Mouse (Mus musculus): Measurements from ENCODE around the gene Tnnt3. TPM values are rescaled to one million over a fixed set of nuclear protein-coding genes. Genes with fewer than 3 reads are reported as not detected.

Tnnt3 gene
- total and polyA plus RNA-seq, 3 experiments = 3.1 to 13.3 (median 4.1) TPM

DNA sequence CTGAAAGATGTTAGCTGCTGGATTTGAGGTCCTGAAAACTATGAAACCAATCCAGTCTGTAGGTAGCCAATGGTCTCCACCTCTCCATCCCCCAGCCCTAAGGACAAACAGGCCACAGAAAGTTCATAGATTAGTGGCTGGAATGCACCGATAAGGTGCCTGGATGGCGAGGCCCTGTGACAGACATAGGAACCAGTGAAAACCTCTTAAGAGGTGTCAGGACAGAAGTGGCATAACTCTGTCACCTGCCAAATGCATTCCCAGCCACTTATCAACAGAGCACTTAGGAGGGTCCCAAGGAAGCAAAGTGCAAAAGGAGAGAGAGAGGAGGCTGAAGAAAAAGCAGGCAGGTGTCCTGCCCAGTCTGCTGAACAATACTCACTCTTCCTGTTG lies 39.3 kb upstream of the Tnnt3 start:
- H3K79me2 ChIP-seq (replicated peaks; ENCODE audit: control insufficient read depth, extremely low read depth, insufficient read depth, poor library complexity, severe bottlenecking) = peaks cover 30% of the 10 kb centered on the region
- H3K9ac ChIP-seq (ENCODE audit: insufficient read depth, low read depth) = no peak overlapping the region
- H3K27ac ChIP-seq (ENCODE audit: insufficient read depth, low read depth) = peak overlapping the region; percentile 70
- H3K4me1 ChIP-seq (ENCODE audit: control insufficient read depth in 1 of 2, insufficient read depth in 2 of 2) = peaks cover 42 to 65% of the 10 kb centered on the region in 2 experiments
- in situ Hi-C loops (cut with MboI; ENCODE audit: low pct_ligation_motif_present, low pct_unique_long_range_greater_than_20kb, low sequenced_read_pairs) (loop anchor here (25.0 kb wide), 1 partner anchor 553 kb away; the partner anchor contains the start of gene Tspan32), dilution Hi-C loops (cut with MboI; ENCODE audit: extremely low pct_ligation_motif_present, extremely low pct_unique_long_range_greater_than_20kb, low sequenced_read_pairs) (no loop called here)
- H3K36me3 ChIP-seq (replicated peaks in 1 of 2; ENCODE audit: control insufficient read depth in 1 of 2, insufficient read depth in 1 of 2, low read length in 1 of 2) = peaks cover 6 to 16% of the 10 kb centered on the region in 2 experiments
- no peaks in the 10 kb centered on the region for H3K9me3 ChIP-seq (replicated peaks; ENCODE audit: low read length)
- no peak overlapping the region for H3K4me3 ChIP-seq (replicated peaks in 1 of 3; ENCODE audit: low read depth in 2 of 3, low read length in 2 of 3, poor library complexity in 1 of 3)
- TF ChIP-seq EP300 (IDR thresholded peaks at IDR 0.05; ENCODE audit: low read length) (0 out of 2 replicates have a peak, but pooled peaks have one; percentile 9), RCOR1 (conservative IDR thresholded peaks at IDR 0.05; ENCODE audit: low read depth, low read length) (no peak), ZMIZ1 (IDR thresholded peaks at IDR 0.05; ENCODE audit: low read depth, low read length) (no peak), IRF4 (IDR thresholded peaks at IDR 0.05; ENCODE audit: low read depth, low read length) (0 out of 2 replicates have a peak, but pooled peaks have one; percentile 25), POLR2AphosphoS2 (IDR thresholded peaks at IDR 0.05; ENCODE audit: low read depth, low read length) (no peak), TCF12 (IDR thresholded peaks at IDR 0.05; ENCODE audit: low read depth, low read length) (0 out of 2 replicates have a peak, but pooled peaks have one; percentile 8), CTCF (conservative IDR thresholded peaks at IDR 0.05 in 1 of 2, IDR thresholded peaks at IDR 0.05 in 1 of 2; ENCODE audit: low read depth in 2 of 2, low read length in 2 of 2) (no peak)
- peak overlapping the region; percentile 9; the same call in 1 of the 2 replicates for H3K4me2 ChIP-seq (ENCODE audit: insufficient read depth, low read depth, poor library complexity, severe bottlenecking)
- no peak for DNase-seq (ENCODE audit: extremely low read depth)
- H3K27me3 ChIP-seq (replicated peaks) = no peaks in the 10 kb centered on the region

DNA sequence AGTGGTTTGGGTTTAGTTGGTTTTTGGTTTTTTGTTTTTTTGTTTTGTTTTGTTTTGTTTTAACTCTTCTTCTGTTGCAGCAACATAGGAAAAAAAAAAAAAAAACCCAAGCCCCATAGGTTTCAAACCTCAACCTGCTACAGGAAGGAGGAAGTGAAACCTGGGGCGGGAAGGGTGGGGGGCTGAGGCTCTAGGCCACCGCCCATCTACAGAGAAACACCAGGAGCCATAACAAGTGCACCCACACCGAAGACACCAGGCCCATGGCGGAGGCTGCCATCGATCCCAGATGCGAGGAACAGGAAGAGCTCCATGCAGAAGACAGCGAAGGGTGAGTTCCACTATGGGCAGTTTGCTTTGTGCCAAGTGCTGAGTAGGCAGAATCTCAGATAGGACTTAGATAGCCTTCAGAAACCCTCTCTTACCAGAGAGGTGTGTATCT lies 38.0 kb upstream of the Tnnt3 start, which contains the start of gene Lsp1:
Lsp1 (plus strand) TSS at position 174 of the 442 bp plus-strand sequence.
- in situ Hi-C loops (cut with MboI; ENCODE audit: low pct_ligation_motif_present, low pct_unique_long_range_greater_than_20kb, low sequenced_read_pairs) (loop anchor here (25.0 kb wide), 1 partner anchor 552 kb away; the partner anchor contains the start of gene Tspan32), dilution Hi-C loops (cut with MboI; ENCODE audit: extremely low pct_ligation_motif_present, extremely low pct_unique_long_range_greater_than_20kb, low sequenced_read_pairs) (no loop called here)
- Histone ChIP-seq H3K79me2 (replicated peaks; ENCODE audit: control insufficient read depth, extremely low read depth, insufficient read depth, poor library complexity, severe bottlenecking) (peaks cover 44% of the 10 kb centered on the region), H3K4me1 (ENCODE audit: control insufficient read depth in 1 of 2, insufficient read depth in 2 of 2) (peaks cover 54 to 74% of the 10 kb centered on the region in 2 experiments), H3K4me3 (replicated peaks in 1 of 3; ENCODE audit: low read depth in 2 of 3, low read length in 2 of 3, poor library complexity in 1 of 3) (peak within 1 kb of the TSS; percentile 76 to 98 (median 76)), H3K27ac (ENCODE audit: insufficient read depth, low read depth) (peak within 1 kb of the TSS; percentile 92), H3K4me2 (ENCODE audit: insufficient read depth, low read depth, poor library complexity, severe bottlenecking) (peak within 1 kb of the TSS; percentile 80), H3K9me3 (replicated peaks; ENCODE audit: low read length) (no peaks in the 10 kb centered on the region), H3K36me3 (replicated peaks in 1 of 2; ENCODE audit: control insufficient read depth in 1 of 2, insufficient read depth in 1 of 2, low read length in 1 of 2) (peaks cover 12 to 30% of the 10 kb centered on the region in 2 experiments), H3K27me3 (replicated peaks) (no peaks in the 10 kb centered on the region), H3K9ac (ENCODE audit: insufficient read depth, low read depth) (peak within 1 kb of the TSS; percentile 62)
- DNase-seq (ENCODE audit: extremely low read depth) = peak; percentile 84
- TF ChIP-seq JUND (conservative IDR thresholded peaks at IDR 0.05; ENCODE audit: low read depth, low read length) = peak; percentile 37; the same call in 1 of the 2 replicates
- peak; percentile 85 for TF ChIP-seq MXI1 (IDR thresholded peaks at IDR 0.05; ENCODE audit: low read depth, low read length)
- TF ChIP-seq ZNF384 (IDR thresholded peaks at IDR 0.05; ENCODE audit: low read depth, low read length) = peak; percentile 99
- TF ChIP-seq HCFC1 (IDR thresholded peaks at IDR 0.05; ENCODE audit: low read depth, low read length) = peak; percentile 51
- no peak; the same call in 1 of the 2 replicates for TF ChIP-seq NRF1 (IDR thresholded peaks at IDR 0.05; ENCODE audit: low read depth, low read length)
- peak; percentile 85 for TF ChIP-seq MAFK (IDR thresholded peaks at IDR 0.05; ENCODE audit: insufficient replicate concordance, low read length)
- no peak for TF ChIP-seq NELFE (IDR thresholded peaks at IDR 0.05; ENCODE audit: low read depth, low read length)
- peak; percentile 97 for TF ChIP-seq EP300 (IDR thresholded peaks at IDR 0.05; ENCODE audit: low read length)
- TF ChIP-seq CHD2 (IDR thresholded peaks at IDR 0.05; ENCODE audit: low read length) = peak; percentile 79
- TF ChIP-seq ELF1 (IDR thresholded peaks at IDR 0.05; ENCODE audit: low read depth, low read length) = peak; percentile 68; the same call in 1 of the 2 replicates
- peak; percentile 41; the same call in 1 of the 2 replicates for TF ChIP-seq TBP (conservative IDR thresholded peaks at IDR 0.05; ENCODE audit: low read depth, low read length)
- TF ChIP-seq MAX (IDR thresholded peaks at IDR 0.05; ENCODE audit: low read length) = peak; percentile 21; the same call in 1 of the 2 replicates
- peak; percentile 87 for TF ChIP-seq RCOR1 (conservative IDR thresholded peaks at IDR 0.05; ENCODE audit: low read depth, low read length)
- no peak for TF ChIP-seq ZMIZ1 (IDR thresholded peaks at IDR 0.05; ENCODE audit: low read depth, low read length)
- TF ChIP-seq ZC3H11A (IDR thresholded peaks at IDR 0.05; ENCODE audit: low read depth, low read length) = no peak
- no peak for TF ChIP-seq UBTF (IDR thresholded peaks at IDR 0.05; ENCODE audit: low read depth, low read length)
- no peak for TF ChIP-seq PAX5 (IDR thresholded peaks at IDR 0.05; ENCODE audit: low read length)
- peak; percentile 86 for TF ChIP-seq ETS1 (conservative IDR thresholded peaks at IDR 0.05; ENCODE audit: low read depth, low read length)
- peak; percentile 82 for TF ChIP-seq MEF2A (IDR thresholded peaks at IDR 0.05; ENCODE audit: borderline replicate concordance, low read depth, low read length)
- TF ChIP-seq IRF4 (IDR thresholded peaks at IDR 0.05; ENCODE audit: low read depth, low read length) = peak; percentile 100
- no peak for TF ChIP-seq USF2 (conservative IDR thresholded peaks at IDR 0.05; ENCODE audit: low read depth, low read length)
- no peak for TF ChIP-seq SMC3 (IDR thresholded peaks at IDR 0.05; ENCODE audit: low read depth, low read length)
- TF ChIP-seq USF1 (IDR thresholded peaks at IDR 0.05; ENCODE audit: low read depth, low read length) = no peak
- 0 out of 2 replicates have a peak, but pooled peaks have one; percentile 49 for TF ChIP-seq KAT2A (IDR thresholded peaks at IDR 0.05; ENCODE audit: insufficient replicate concordance, low read length)
- TF ChIP-seq E2F4 (IDR thresholded peaks at IDR 0.05; ENCODE audit: insufficient replicate concordance, low read depth, low read length) = no peak
- TF ChIP-seq SIN3A (IDR thresholded peaks at IDR 0.05; ENCODE audit: low read length) = peak; percentile 92; the same call in 1 of the 2 replicates
- no peak; the same call in 1 of the 2 replicates for TF ChIP-seq JUN (IDR thresholded peaks at IDR 0.05; ENCODE audit: insufficient read depth, low read depth, low read length)
- no peak; the same call in 1 of the 2 replicates for TF ChIP-seq RAD21 (IDR thresholded peaks at IDR 0.05; ENCODE audit: low read depth, low read length)

Data from CH12.LX (cell line).